Mouse (Mus musculus) left cerebral cortex, postnatal 10 days (tissue): ENCODE data around the gene Izumo1. TPM values are rescaled to one million over a fixed set of nuclear protein-coding genes. Genes with fewer than 3 reads are reported as not detected.

Source experiments
- DNase-seq, 2 experiments: peaks; one replicate each; pipeline ENCODE4 v3.0.0; 2021 to 2022; ENCODE audit warnings: low spot score in 2 of 2, mixed read lengths in 1 of 2; ENCODE audit errors: extremely low spot score in 1 of 2
- intact Hi-C: fragments of 180-260 bp; cut with DNase I; formaldehyde crosslinking; loops from one replicate; pipeline ENCODE4 v1.15.1; 2025
- total RNA-seq, 2 experiments: library from RNA; stranded (reverse); gene quantifications; 2 replicates each; pipeline ENCODE4 v1.2.3; 2021

Gene Izumo1
- total RNA-seq, 2 experiments from 2014 or later = not detected

DNA sequence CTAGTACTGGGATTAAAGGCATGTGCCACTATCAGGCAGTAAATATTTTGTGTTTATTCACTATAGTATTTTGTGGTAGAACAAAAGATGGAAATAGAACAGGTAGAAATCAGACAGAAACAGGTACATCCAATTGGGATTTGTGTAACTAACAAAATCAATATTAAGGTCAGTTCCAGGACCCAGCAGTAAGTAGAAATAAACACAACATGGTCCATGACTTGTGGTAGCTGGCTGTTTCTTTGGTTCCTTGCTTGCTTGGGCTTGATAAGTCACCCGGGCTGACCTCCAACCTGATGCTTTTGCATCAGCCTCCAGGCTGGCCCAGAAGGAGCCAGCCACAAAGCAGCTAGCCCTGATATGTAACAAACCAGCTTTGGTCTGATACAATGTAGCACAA is 12.1 kb upstream of the Izumo1 start:
- intact Hi-C loops = loop anchor here (5.0 kb wide), 1 partner anchor 83 kb away; the partner anchor contains the start of gene Sec1
- no peak for DNase-seq

DNA sequence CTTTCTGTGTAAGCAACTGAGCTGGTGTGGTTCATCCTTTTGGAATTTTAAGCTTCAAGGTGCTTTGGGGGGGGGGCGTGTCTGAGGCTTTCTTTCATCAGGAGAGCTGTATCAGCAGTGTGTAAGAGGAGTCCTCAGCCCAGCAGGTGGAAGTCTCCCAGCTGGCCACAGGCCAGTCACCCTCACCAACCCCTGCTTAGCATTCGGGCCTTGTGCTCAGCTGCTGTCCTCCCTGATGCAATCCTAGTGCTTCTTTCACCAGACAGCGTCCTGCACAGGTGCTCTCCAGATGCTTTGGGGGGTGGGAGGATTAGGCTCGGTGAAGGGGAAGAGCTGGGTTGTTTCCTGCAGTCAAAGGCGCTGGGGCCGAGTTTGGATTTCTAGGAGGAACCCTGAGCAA is 5.3 kb upstream of the Izumo1 start:
- intact Hi-C loops = no loop called here
- no peak for DNase-seq

DNA sequence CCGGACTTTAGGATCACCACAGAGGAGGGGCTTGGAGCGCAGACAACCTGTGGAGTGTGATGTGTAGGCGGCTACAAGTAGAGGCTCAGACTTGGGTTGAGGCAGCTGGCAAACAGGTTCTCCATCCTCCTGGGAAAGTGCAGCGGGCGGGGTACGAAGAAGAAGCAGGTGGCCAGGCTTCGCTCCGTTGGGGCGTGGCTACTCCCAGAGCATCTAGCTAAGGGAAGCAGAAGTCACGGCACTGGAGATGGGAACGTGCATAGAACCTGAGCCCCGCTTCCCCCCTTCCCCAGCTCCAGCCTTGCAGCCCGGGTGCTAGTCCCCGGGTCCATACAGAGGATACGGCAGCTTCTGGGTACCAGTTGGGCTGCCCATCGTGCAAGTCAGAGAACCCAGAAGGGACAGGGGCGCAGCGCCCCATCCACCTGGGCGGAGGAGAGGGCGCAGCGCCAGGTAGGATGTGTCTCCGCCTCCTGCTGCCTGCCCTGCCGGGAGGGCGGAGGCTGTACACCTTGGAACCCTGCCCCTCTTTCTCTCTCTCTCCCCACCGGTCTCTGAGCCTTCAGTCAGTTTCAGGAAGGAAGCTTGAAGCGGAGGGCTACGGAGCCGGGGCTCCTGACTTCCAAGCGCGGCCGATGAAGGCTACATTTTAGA is 4.4 kb upstream of the Izumo1 start, which contains the start of gene Fut1:
Gene Fut1 (plus strand): TSS at position 248 of the 654 bp plus-strand sequence.
- no peak for DNase-seq
- intact Hi-C loops = no loop called here

DNA sequence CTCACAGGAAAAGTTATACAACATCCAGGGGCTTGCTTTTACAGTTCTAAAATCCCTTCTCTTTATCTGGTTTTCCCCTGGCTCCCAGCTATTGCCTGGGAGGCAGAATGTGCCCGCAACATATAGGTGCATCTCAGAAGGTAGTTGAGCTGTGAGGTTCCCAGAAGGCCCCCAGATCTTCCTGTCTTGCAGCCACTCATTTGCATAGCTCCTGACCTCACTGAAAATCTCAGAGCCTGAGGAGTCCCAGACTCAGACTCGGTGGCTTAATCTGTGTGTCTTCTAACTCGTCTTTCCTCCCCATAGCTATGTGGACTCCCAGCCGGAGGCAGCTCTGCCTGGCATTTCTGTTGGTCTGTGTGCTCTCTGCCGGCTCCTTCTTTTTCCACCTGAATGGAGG is 3.3 kb upstream of the Izumo1 start:
- DNase-seq = no peak
- intact Hi-C loops = no loop called here

DNA sequence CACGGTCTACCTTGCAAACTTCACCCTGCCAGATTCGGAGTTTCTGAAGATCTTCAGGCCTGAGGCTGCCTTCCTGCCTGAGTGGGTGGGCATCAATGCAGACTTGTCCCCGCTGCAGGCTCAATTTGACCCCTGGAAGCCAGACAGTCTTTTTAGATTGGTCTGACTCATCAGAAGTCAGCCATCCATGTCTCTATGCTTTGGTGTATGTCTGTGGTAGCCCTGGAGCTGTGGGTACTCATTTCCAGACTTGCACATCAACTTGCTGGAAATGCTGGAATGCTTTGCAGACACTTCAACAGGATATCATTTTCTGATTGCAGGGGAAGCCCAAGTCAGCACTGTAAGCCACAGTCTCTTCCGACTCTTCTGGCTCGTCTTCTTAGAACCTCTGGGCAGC is 2.0 kb upstream of the Izumo1 start:
- no peak for DNase-seq
- intact Hi-C loops = no loop called here

DNA sequence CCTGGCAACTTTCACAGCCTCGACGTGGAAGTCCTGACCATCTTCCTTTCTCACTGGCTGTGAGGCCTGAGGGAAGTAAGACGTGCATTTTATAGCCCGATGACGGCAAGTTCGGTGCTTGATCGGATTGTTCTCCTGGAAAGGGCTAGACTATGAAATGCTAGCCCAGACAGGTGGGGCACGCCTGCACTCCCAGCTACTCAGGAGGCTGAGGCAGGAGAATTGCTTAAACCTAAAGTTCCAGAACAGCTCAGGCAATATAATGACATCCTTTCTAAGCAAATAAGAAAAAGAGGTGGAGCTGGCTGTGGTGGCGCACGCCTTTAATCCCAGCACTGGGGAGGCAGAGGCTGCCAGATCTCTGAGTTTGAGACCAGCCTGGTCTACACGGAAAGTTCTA is 1.9 kb downstream of the Izumo1 start:
- intact Hi-C loops = no loop called here
- no peak for DNase-seq

DNA sequence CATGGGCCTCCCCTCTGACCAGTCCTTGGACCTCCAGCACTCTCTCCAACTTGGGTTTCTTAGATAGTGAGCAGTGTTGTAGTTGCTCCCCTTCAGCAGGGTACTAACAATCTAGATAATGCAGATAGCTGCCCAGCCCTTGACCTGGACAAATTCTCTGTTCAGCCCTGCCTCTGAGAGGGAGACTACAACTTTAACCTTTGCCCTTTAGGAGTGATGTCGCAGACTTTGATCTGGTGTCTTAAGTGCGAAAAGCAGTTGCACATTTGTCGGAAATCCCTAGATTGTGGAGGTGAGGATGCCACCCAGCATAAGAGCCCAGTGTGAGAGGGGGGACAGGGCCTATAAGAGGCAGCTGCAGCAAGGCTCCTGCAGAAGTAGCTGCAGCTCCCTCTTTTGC is 3.1 kb downstream of the Izumo1 start:
- intact Hi-C loops = loop anchor here (5.0 kb wide), 1 partner anchor 58 kb away; the partner anchor contains the start of gene Ntn5
- DNase-seq = no peak

DNA sequence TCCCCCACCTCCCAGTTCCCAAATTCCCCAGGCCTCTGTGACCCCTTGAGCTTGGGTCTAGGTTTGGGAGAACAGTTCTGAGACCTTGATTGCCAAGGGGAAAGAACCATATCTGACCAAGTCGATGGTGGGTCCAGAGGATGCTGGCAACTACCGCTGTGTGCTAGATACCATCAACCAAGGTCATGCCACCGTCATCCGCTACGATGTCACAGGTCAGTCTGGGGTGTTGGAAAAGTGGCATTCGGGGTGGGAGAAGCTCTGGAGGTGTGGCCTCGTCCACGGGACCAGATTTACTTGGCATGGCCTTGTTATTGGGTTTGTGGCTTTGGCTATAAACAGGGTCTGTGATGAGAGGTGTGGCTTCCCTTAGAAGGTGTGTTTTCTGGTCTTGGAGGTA is 3.9 kb downstream of the Izumo1 start:
- DNase-seq = no peak
- intact Hi-C loops = loop anchor here (5.0 kb wide), 1 partner anchor 57 kb away; the partner anchor contains the start of gene Ntn5

DNA sequence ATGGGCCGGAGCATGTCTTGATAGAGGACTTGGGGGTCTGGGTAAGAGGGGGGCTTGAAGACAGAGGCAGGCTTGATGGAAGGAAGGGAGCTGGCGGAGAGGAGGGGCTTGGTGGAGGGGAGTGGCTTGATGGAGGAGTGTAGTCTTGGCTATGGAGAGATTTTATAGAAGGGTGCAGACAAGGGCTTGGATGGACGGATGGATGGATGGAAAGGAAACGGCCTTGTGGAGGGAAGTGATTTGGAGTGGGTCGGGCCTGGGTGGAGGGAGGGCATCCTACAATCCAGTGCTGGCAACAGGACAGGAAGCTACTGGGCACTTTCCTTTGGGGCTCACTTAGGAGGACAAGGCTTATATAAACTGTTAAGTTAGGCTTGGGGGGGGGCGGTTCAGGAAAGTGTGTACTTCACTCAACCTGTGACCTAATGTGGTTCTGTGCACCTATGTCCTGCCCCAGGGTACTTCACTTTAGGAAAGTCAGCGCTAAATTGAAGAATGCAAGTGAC is 5.0 kb downstream of the Izumo1 start:
- intact Hi-C loops = loop anchor here (5.0 kb wide), 1 partner anchor 56 kb away; the partner anchor contains the start of gene Ntn5
- DNase-seq = no peak

DNA sequence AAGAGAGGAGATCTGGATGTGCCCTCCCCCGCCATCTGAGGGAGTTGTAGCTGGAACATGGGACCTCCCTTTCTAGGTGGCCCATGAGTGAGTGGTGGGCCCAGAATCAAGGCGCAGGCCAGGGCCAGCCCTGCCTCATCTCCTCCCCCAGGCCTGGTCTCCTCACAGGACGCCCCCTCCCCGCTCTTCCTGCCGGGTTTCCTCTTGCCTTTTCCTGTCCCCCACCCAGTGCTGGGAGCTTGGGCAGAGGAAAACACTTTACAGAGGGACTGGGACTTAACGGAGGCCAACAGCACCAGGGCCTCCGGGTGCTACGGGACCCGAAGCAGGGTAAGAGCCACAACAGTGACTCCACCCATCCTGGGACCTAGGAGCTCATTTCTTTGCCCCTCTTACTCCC is 5.7 kb downstream of the Izumo1 start, which contains the start of gene Rasip1:
Gene Rasip1 (plus strand): TSS at position 228 of the 400 bp plus-strand sequence.
- intact Hi-C loops = loop anchor here (5.0 kb wide), 1 partner anchor 55 kb away; the partner anchor contains the start of gene Ntn5
- DNase-seq = peak in 1 of 2 experiments; percentile 84

DNA sequence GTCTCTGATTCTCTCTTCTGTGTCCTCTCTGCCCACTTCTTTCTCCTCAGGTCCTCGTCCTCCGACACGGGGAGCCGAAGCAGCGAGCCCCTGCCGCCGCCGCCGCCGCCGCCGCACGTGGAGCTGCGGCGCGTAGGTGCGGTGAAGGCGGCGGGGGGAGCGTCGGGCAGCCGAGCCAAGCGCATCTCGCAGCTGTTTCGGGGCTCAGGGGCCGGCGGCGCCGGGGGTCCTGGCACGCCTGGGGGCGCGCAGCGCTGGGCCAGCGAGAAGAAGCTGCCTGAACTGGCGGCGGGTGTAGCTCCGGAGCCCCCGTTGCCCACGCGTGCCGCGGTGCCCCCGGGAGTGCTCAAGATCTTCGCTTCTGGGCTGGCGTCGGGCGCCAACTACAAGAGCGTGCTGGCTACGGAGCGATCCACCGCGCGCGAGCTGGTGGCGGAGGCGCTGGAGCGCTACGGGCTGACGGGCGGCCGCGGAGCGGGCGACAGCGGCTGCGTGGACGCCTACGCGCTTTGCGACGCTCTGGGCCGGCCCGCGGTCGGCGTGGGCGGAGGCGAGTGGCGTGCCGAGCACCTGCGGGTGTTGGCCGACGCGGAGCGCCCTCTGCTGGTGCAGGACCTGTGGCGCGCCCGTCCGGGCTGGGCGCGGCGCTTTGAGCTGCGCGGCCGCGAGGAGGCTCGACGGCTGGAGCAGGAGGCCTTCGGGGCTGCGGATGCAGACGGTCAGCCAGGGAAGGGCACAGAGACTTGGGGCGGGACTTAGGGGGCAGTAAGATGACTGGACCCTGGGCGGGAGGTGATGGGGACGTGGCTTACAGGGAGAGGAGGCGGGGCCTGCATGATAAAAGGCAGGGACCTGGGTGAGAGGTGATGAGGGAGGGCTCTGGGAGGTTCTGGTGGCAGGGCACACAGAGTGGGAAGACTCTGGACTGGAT is 7.0 kb downstream of the Izumo1 start:
- intact Hi-C loops = loop anchor here (5.0 kb wide), 1 partner anchor 54 kb away; the partner anchor contains the start of gene Ntn5
- peak; percentile 65 to 95 for DNase-seq

DNA sequence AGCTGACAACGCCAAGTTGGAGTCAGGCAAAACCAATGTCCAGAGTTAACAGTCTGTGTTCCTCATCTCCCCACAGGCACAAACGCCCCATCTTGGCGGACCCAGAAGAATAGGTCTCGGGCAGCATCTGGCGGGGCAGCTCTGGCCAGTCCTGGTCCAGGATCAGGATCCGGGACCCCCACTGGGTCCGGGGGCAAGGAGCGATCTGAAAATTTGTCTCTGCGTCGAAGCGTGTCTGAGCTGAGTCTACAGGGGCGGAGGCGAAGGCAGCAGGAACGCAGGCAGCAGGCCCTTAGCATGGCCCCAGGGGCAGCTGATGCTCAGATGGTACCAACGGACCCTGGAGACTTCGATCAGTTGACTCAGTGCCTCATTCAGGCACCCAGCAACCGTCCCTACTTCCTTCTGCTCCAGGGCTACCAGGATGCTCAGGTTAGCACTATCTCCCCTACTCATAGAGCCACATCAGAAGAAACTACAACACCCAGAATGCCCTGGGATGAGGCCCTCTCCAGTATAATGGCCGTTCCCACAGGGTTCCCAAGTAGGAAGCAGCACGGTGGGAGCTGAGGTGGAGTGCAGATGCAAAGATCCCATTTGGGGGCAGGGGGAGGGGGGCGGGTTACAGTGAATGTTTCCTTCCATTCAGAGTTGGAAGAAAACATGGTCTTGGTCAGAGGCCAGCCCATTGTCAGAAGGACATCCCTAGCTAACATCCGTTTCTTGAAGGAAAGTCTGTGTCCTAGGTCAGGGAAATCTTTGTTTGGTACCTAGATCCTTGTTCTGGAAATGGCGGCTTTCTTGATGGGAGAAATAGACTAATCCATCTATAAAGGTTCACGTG is 8.7 kb downstream of the Izumo1 start:
- no peak for DNase-seq
- intact Hi-C loops = no loop called here

DNA sequence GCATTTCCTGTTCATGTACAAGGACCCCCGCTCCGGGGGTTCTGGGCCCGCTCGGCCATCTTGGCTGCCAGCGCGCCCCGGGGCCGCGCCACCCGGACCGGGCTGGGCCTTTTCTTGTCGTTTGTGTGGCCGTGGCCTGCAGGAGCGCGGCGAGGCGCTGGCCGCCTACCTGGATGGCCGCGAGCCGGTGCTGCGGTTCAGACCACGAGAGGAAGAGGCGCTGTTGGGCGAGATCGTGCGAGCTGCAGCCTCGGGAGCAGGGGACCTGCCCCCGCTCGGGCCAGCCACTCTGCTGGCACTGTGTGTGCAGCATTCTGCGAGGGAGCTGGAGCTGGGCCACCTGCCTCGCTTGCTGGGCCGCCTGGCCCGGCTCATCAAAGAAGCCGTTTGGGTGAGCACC is 10.9 kb downstream of the Izumo1 start:
- DNase-seq = peak in 1 of 2 experiments; percentile 61
- intact Hi-C loops = no loop called here

DNA sequence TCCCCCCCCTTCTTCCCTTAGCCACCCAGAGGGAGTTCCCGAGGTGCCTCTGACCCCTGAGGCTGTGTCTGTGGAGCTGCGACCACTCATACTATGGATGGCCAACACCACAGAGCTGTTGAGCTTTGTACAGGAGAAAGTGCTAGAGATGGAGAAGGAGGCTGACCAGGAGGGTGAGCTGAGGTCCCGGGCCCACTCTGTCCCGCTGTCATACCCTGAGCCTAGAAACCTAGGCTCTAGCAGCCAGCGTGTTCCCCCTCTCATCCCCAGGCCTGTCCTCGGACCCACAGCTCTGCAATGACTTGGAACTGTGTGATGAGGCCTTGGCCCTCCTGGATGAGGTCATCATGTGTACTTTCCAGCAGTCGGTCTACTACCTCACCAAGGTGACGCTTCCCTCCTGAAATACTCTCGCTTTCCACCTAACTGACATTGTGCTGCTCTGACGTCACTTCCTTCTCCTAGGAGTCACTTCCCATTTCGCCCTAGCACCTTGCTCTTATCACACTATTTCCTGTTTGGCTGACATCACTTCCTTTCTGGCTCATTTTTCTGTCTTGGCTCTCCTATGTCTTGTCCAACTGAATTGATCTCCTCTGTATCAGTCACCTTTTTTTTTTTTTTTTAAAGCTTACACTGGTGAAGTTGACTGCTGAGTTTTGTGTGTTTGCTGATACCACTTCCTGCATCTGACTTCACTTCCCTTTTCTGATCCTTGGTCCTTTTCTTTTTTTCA is 13.5 kb downstream of the Izumo1 start:
- intact Hi-C loops = no loop called here
- DNase-seq = no peak

DNA sequence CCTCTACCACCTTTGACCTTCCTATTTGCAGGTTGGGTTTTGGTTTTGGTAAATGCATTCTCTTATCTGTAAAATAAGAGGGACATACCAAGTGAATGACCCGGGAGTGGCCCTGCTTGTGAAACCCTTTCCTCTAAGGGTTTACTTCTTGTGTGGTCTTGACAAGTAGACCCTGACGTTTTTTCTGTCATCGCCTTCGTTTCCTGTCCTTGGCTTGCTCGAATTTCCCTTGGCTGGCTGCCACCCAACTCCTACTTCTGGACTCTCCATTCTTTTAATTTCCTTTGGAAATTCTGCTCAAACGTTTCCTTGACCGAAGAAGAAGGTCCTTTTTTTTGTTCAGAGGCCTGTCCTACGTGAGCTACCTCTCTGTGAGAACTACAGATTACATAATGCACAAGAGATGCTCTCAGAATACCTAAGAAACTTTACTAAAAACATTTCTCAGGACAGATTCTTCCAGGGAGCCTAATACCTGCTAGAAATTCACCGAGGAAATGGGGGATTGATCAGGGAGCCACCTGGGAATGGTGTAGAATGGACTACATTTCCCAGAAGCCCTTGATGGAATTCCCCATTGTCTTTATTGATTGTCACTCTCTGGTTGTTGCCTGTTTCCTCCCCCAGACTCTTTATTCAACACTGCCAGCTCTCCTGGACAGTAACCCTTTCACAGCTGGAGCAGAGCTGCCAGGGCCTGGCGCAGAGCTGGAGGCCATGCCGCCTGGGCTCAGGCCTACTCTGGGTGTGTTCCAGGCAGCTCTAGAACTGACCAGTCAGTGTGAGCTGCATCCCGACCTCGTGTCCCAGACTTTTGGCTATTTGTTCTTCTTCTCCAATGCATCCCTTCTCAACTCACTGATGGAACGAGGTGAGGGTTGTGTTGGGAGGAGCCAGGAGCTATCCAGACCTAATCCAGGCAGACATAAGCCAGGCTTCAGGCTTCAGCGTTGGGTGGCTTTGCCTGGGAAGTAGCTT is 14.4 kb downstream of the Izumo1 start:
- intact Hi-C loops = no loop called here
- peak in 1 of 2 experiments; percentile 73 for DNase-seq

DNA sequence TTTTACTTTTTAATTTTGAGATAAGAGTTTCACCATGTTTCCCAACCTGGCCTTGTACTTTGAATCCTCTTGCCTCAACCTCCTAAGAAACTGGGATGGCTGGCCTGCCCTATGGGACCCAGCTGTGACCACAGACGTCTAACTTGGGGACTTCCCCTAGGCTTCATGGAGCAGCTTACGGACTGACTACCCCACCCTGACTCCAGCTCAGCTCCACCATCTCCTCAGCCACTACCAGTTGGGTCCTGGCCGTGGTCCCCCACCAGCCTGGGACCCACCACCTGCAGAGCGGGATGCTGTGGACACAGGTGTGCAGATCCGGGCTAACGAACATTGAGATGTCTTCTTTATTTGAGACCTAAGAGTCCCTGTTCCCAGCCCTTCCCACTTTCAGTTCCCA is 16.1 kb downstream of the Izumo1 start:
- intact Hi-C loops = no loop called here
- no peak for DNase-seq
